Mouse (Mus musculus): ENCODE results near the gene 4930564D02Rik. TPM values are rescaled to one million over a fixed set of nuclear protein-coding genes. Genes with fewer than 3 reads are reported as not detected.

Gene 4930564D02Rik
- polyA plus RNA-seq, 1 experiment from 2014 or later = not detected

- Histone ChIP-seq H3K36me3 (no peaks in the 10 kb centered on the region), H3K27me3 (no peaks in the 10 kb centered on the region), H3K4me2 (no peak overlapping the region), H3K4me1 (replicated peaks) (no peaks in the 10 kb centered on the region), H3K9ac (no peak overlapping the region), H3K4me3 (replicated peaks) (no peak overlapping the region), H3K27ac (no peak overlapping the region), H3K9me3 (replicated peaks) (no peaks in the 10 kb centered on the region)
- DNase-seq = no peak
- 58% methylated on average over 3 of the region's 3 CpGs for WGBS (ENCODE audit: insufficient replicate concordance)
- ATAC-seq (ENCODE audit: low read depth) = no peak
Observed at GRCm38 (mm10) chr3:105123776-105124175, 57.1 kb downstream of the 4930564D02Rik start.

GRCm38 (mm10) chr3:105127881-105128280 is 61.2 kb downstream of the 4930564D02Rik start:
- no peak for ATAC-seq (ENCODE audit: low read depth)
- H3K27ac ChIP-seq = no peak overlapping the region
- H3K4me2 ChIP-seq = no peak overlapping the region
- 62% methylated on average over 7 of the region's 7 CpGs for WGBS (ENCODE audit: insufficient replicate concordance)
- H3K27me3 ChIP-seq = no peaks in the 10 kb centered on the region
- DNase-seq = no peak
- H3K36me3 ChIP-seq = no peaks in the 10 kb centered on the region
- H3K9ac ChIP-seq = no peak overlapping the region
- no peak overlapping the region for H3K4me3 ChIP-seq (replicated peaks)
- no peaks in the 10 kb centered on the region for H3K4me1 ChIP-seq (replicated peaks)
- no peaks in the 10 kb centered on the region for H3K9me3 ChIP-seq (replicated peaks)

Other genes starting within 250 kb of the 4930564D02Rik start
- gene Mov10, start 248.3 kb upstream of the 4930564D02Rik start, polyA plus RNA-seq (2015; fragmentation: Nextera tagmentation; extraction: Ambion mirVana) = 26.2 and 28.7 TPM in 2 replicates
- 11.4 and 15.2 TPM in 2 replicates for gene St7l, start 202.8 kb upstream of the 4930564D02Rik start, polyA plus RNA-seq (2015; fragmentation: Nextera tagmentation; extraction: Ambion mirVana)
- gene Capza1, start 202.3 kb upstream of the 4930564D02Rik start, polyA plus RNA-seq (2015; fragmentation: Nextera tagmentation; extraction: Ambion mirVana) = 98.0 and 121 TPM in 2 replicates
- 0.13 and 0.15 TPM in 2 replicates for gene Wnt2b, start 104.9 kb upstream of the 4930564D02Rik start, polyA plus RNA-seq (2015; fragmentation: Nextera tagmentation; extraction: Ambion mirVana)
- 2.3 and 2.8 TPM in 2 replicates for gene Cttnbp2nl, start 13.7 kb upstream of the 4930564D02Rik start, polyA plus RNA-seq (2015; fragmentation: Nextera tagmentation; extraction: Ambion mirVana)

All from liver, embryonic 13.5 days (tissue).